Mouse (Mus musculus): ENCODE data around the gene Car8. TPM values are rescaled to one million over a fixed set of nuclear protein-coding genes. Genes with fewer than 3 reads are reported as not detected.
A peak's percentile ranks its signal among the peaks of the same experiment; 100 is the strongest.
"Not testable (repeated sequence)": the region's sequence is repeated elsewhere in the genome, so short reads cannot be mapped to it uniquely, and the experiment has no call there.

The Car8 gene
- polyA plus RNA-seq, 1 experiment from 2014 or later: 14.0 TPM

DNA sequence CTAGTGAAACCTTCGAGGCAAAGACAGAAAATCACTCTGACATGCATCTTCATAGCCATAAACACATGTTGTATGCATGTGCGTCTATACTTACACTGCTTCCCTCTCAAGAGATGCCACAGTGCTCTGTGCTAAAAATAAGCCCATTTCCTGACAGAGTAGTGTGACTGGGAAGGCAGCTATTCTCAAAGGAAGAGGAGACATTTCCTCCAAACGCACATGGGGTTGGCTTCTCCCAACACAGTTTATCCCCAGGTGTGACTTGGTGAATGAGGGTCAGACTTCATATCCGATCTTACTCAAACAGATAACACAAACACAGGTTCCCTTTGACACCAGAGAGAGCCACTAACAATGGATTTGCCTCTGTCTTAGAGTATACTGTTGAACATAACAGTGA, 58.3 kb downstream of the Car8 start:
- 77% methylated on average over 4 of the region's 4 CpGs for WGBS
- ATAC-seq: no peak

DNA sequence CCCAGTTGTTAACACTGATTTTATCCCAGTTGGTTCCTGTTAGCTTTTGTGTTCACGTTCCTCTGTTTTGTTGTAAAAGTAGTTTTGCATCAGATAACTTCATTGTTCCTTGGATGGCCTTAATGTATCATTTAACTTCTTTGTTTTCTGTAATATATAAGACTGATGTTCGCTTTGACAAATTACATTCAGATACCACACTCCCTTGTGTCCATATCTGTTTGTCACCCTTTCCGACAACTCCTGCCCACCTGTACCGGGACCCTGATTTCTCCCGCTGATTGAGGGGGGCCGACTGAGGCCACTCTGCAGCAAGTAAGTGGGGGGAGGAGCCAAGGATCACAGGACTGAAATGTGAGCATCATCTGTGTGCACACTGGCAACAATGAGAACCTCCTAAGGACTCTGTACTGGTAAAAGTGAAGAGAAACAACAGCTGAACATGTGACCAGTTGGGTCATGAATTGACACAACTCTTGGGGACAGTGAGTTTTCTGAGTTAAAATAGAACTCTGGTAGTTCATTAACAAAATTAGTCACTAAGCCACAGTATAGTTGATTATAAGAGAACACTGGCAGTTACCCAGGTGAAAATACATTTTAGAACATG, 84.1 kb downstream of the Car8 start:
- Histone ChIP-seq H3K27ac (ENCODE audit: low read length) (no peak overlapping the region), H3K27me3 (ENCODE audit: control insufficient read depth, insufficient read depth, low read depth, low read length) (no peaks in the 10 kb centered on the region), H3K9ac (ENCODE audit: low read depth, low read length) (no peak overlapping the region), H3K4me2 (ENCODE audit: low read length) (no peak overlapping the region), H3K36me3 (ENCODE audit: control insufficient read depth, insufficient read depth, low read length) (no peaks in the 10 kb centered on the region), H3K9me3 (replicated peaks; ENCODE audit: control insufficient read depth, low read length, poor library complexity, severe bottlenecking) (no peaks in the 10 kb centered on the region), H3K4me1 (ENCODE audit: control insufficient read depth, insufficient read depth, low read length) (no peaks in the 10 kb centered on the region), H3K4me3 (ENCODE audit: low read depth, low read length) (no peak overlapping the region)
- ATAC-seq: no peak
- WGBS: 82% methylated on average over 6 of the region's 6 CpGs

More for the DNA sequence above, 58.3 kb downstream of the Car8 start:
- H3K9ac ChIP-seq (ENCODE audit: low read depth, low read length): no peak overlapping the region
- no peak overlapping the region for H3K4me2 ChIP-seq (ENCODE audit: low read length)
- no peak overlapping the region for H3K4me3 ChIP-seq (ENCODE audit: low read depth, low read length)
- no peaks in the 10 kb centered on the region for H3K27me3 ChIP-seq (ENCODE audit: control insufficient read depth, insufficient read depth, low read depth, low read length)
- no peak overlapping the region for H3K27ac ChIP-seq (ENCODE audit: low read length)
- no peaks in the 10 kb centered on the region for H3K36me3 ChIP-seq (ENCODE audit: control insufficient read depth, insufficient read depth, low read length)
- no peaks in the 10 kb centered on the region for H3K9me3 ChIP-seq (replicated peaks; ENCODE audit: control insufficient read depth, low read length, poor library complexity, severe bottlenecking)
- no peaks in the 10 kb centered on the region for H3K4me1 ChIP-seq (ENCODE audit: control insufficient read depth, insufficient read depth, low read length)

DNA sequence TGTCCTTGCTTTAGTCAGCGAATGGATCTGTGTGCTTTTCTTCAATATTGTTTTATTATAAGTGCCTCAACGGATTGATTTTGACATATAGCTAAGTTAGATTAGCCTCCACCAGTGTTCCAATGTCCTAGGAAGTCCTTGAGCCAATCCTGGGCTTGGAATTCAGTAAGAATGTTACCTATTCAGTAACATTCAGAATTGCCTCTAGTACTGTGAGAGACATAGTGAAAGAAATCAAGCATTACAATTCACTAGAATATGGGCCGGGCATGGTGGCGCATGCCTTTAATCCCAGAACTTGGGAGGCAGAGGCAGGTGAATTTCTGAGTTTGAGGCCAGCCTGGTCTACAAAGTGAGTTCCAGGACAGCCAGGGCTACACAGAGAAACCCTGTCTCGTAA, 84.9 kb downstream of the Car8 start:
- H3K4me2 ChIP-seq (ENCODE audit: low read length); H3K27ac ChIP-seq (ENCODE audit: low read length); H3K9ac ChIP-seq (ENCODE audit: low read depth, low read length); H3K4me3 ChIP-seq (ENCODE audit: low read depth, low read length); H3K36me3 ChIP-seq (ENCODE audit: control insufficient read depth, insufficient read depth, low read length); H3K27me3 ChIP-seq (ENCODE audit: control insufficient read depth, insufficient read depth, low read depth, low read length); H3K9me3 ChIP-seq (replicated peaks; ENCODE audit: control insufficient read depth, low read length, poor library complexity, severe bottlenecking); H3K4me1 ChIP-seq (ENCODE audit: control insufficient read depth, insufficient read depth, low read length); ATAC-seq: not testable (repeated sequence)
- 89% methylated on average over 5 of the region's 5 CpGs for WGBS

DNA sequence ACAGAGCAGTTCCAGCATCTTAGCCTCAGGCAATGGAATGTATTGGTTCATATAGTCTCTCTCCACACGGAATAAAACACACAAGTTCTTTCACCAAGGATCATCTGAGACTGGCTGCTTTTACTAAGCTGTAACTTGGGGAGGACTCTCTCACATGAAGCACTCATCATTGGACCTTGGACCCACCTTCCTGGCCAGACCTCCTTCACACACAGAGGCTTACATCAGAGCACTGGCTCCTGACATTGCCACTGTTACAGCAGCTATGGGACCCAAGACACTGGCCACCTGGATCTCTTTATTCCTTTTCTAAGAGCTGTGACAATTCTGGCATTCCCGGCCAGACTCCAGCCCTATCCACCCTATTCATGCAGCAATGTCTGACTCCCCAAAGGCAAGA, 101.4 kb downstream of the Car8 start:
- no peaks in the 10 kb centered on the region for H3K4me1 ChIP-seq (ENCODE audit: control insufficient read depth, insufficient read depth, low read length)
- H3K36me3 ChIP-seq (ENCODE audit: control insufficient read depth, insufficient read depth, low read length): no peaks in the 10 kb centered on the region
- H3K27ac ChIP-seq (ENCODE audit: low read length): no peak overlapping the region
- no peaks in the 10 kb centered on the region for H3K9me3 ChIP-seq (replicated peaks; ENCODE audit: control insufficient read depth, low read length, poor library complexity, severe bottlenecking)
- H3K4me3 ChIP-seq (ENCODE audit: low read depth, low read length): no peak overlapping the region
- no peaks in the 10 kb centered on the region for H3K27me3 ChIP-seq (ENCODE audit: control insufficient read depth, insufficient read depth, low read depth, low read length)
- H3K9ac ChIP-seq (ENCODE audit: low read depth, low read length): no peak overlapping the region
- 89% methylated on average over 2 of the region's 2 CpGs for WGBS
- no peak overlapping the region for H3K4me2 ChIP-seq (ENCODE audit: low read length)
- no peak for ATAC-seq

DNA sequence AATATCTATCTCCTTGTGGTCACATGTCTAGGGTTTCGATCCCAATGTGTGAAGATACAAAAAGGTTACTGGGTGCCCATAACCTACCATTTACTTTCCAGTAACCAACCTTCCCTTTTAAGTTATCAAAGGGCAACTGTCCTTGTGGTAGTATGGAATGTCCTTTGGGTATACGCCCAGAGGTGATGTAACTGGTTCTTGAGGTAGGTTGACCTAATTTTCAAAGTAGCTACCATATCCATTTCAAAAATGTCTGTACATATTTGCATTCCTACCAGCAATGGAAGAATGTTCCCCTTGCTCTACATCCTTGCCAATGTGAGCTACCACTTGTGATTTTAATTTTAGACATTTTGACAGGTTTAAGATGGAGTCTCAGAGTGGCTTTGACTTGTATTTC, 106.8 kb downstream of the Car8 start:
- WGBS: 96% methylated on average over 2 of the region's 2 CpGs
- Histone ChIP-seq H3K27ac (ENCODE audit: low read length) (no peak overlapping the region), H3K9me3 (replicated peaks; ENCODE audit: control insufficient read depth, low read length, poor library complexity, severe bottlenecking) (no peaks in the 10 kb centered on the region)

DNA sequence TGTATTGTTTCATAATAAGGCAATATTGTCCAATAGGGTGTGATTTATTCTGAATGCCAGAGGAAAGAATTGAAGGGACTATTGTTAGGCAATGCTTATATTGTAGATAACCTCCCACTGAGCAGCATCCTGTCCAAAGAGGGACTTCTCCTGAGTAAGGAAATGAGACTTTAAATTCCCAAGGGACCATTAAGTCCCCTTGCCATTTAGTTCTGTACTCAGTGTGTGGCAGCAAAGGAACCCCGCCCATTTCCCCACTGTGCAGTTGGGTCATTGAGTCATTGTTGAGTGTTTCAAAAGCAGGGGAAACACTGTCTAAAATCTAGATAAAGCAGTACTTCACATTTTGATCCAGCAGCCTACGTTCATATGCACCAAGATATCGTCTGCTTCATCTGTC, 125.3 kb downstream of the Car8 start:
- H3K4me3 ChIP-seq (ENCODE audit: low read depth, low read length): no peak overlapping the region
- H3K27ac ChIP-seq (ENCODE audit: low read length): no peak overlapping the region
- WGBS: 88% methylated on average over 3 of the region's 3 CpGs
- no peak overlapping the region for H3K9ac ChIP-seq (ENCODE audit: low read depth, low read length)
- no peak for ATAC-seq
- H3K4me1 ChIP-seq (ENCODE audit: control insufficient read depth, insufficient read depth, low read length): peaks cover 2% of the 10 kb centered on the region; the same call in 1 of the 2 replicates
- no peaks in the 10 kb centered on the region for H3K36me3 ChIP-seq (ENCODE audit: control insufficient read depth, insufficient read depth, low read length)
- H3K4me2 ChIP-seq (ENCODE audit: low read length): no peak overlapping the region
- H3K27me3 ChIP-seq (ENCODE audit: control insufficient read depth, insufficient read depth, low read depth, low read length): no peaks in the 10 kb centered on the region
- no peaks in the 10 kb centered on the region for H3K9me3 ChIP-seq (replicated peaks; ENCODE audit: control insufficient read depth, low read length, poor library complexity, severe bottlenecking)

More for the DNA sequence above, 106.8 kb downstream of the Car8 start:
- no peaks in the 10 kb centered on the region for H3K4me1 ChIP-seq (ENCODE audit: control insufficient read depth, insufficient read depth, low read length)
- H3K4me2 ChIP-seq (ENCODE audit: low read length): no peak overlapping the region
- no peaks in the 10 kb centered on the region for H3K27me3 ChIP-seq (ENCODE audit: control insufficient read depth, insufficient read depth, low read depth, low read length)
- ATAC-seq: no peak
- H3K4me3 ChIP-seq (ENCODE audit: low read depth, low read length): no peak overlapping the region
- no peak overlapping the region for H3K9ac ChIP-seq (ENCODE audit: low read depth, low read length)
- no peaks in the 10 kb centered on the region for H3K36me3 ChIP-seq (ENCODE audit: control insufficient read depth, insufficient read depth, low read length)

DNA sequence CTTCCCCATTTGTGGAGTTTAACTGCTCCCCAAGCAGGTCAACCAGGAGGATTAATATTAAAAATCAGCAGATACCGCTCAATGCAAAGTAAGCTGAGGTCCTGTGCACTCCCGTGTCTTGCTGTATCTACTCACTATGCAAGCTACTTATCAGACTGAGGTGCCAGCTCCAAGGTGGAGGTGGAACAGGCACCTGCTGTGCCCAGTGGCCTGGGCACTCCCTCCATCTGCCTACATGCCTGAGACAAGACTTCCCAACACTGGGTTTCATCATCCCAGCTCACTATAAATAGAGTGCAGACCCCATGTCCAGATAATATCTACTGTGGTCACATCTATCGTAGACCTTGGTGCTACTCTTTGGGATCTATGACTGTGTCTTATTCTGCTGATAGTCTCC, 127.0 kb downstream of the Car8 start:
- no peaks in the 10 kb centered on the region for H3K36me3 ChIP-seq (ENCODE audit: control insufficient read depth, insufficient read depth, low read length)
- no peak overlapping the region for H3K9ac ChIP-seq (ENCODE audit: low read depth, low read length)
- H3K27me3 ChIP-seq (ENCODE audit: control insufficient read depth, insufficient read depth, low read depth, low read length): no peaks in the 10 kb centered on the region
- no peak overlapping the region for H3K4me2 ChIP-seq (ENCODE audit: low read length)
- no peaks in the 10 kb centered on the region for H3K9me3 ChIP-seq (replicated peaks; ENCODE audit: control insufficient read depth, low read length, poor library complexity, severe bottlenecking)
- H3K4me1 ChIP-seq (ENCODE audit: control insufficient read depth, insufficient read depth, low read length): peaks cover 2% of the 10 kb centered on the region; the same call in 1 of the 2 replicates
- H3K4me3 ChIP-seq (ENCODE audit: low read depth, low read length): no peak overlapping the region
- 95% methylated on average over 3 of the region's 3 CpGs for WGBS
- H3K27ac ChIP-seq (ENCODE audit: low read length): no peak overlapping the region
- no peak for ATAC-seq

DNA sequence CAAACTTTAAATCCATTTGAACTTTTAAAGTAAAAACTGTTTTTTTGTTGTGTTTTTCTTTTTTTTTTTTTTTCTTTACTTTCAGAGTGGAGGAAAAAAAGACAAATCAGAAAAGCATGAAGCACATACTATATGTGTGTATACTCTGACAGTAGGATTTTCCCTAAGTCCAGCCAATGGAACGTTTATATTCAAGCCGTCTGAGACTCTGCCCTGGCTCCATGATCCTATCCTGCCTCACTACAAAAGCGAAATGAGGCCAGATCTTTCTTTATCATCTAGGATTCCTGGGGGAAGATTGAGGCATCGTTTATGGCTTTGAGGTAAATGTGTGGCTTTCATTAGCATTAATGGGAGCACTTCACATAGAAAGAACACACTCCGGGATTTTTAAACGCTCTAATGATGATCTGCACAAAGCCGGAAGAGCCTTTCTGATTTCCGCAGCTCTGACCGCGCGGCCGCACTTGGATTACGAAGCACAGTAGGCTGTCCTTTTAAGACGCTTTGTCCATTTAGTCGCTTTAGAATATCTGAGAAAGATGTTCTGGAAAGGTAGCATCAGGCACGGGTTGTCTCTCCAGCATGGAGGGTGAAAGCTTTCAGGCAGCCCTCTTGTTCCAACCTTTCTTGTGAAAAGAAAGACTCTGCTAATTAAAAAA, 128.8 kb downstream of the Car8 start:
- Histone ChIP-seq H3K27ac (ENCODE audit: low read length) (no peak overlapping the region), H3K27me3 (ENCODE audit: control insufficient read depth, insufficient read depth, low read depth, low read length) (no peaks in the 10 kb centered on the region), H3K4me2 (ENCODE audit: low read length) (peak overlapping the region; percentile 52), H3K4me1 (ENCODE audit: control insufficient read depth, insufficient read depth, low read length) (peaks cover 2% of the 10 kb centered on the region; the same call in 1 of the 2 replicates), H3K9me3 (replicated peaks; ENCODE audit: control insufficient read depth, low read length, poor library complexity, severe bottlenecking) (no peaks in the 10 kb centered on the region), H3K36me3 (ENCODE audit: control insufficient read depth, insufficient read depth, low read length) (no peaks in the 10 kb centered on the region), H3K4me3 (ENCODE audit: low read depth, low read length) (peak overlapping the region; percentile 20), H3K9ac (ENCODE audit: low read depth, low read length) (peak overlapping the region; percentile 10; the same call in 1 of the 2 replicates)
- ATAC-seq: peak; percentile 67; the same call in 1 of the 2 replicates
- 39% methylated on average over 16 of the region's 16 CpGs for WGBS

DNA sequence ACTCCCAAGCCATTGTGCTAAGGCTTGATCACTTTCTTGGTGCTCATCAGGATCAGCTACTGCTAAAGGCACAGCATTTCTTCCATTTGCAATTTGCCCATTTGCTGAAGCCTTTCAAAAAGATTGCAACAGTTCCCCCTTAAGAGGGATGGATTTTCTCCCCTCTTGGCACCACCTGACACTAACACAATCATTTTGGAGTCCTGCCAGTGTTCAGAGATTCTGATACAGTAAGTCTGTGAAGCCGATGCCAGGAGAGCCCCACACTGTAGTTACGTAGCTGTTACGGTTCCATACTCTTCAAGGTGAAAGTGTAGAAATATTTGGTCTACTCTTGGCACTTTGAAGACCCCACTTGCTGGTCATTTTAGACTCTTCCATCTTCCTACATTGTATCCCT, 137.4 kb downstream of the Car8 start:
- 61% methylated on average over 3 of the region's 3 CpGs for WGBS
- H3K36me3 ChIP-seq (ENCODE audit: control insufficient read depth, insufficient read depth, low read length): no peaks in the 10 kb centered on the region
- H3K27me3 ChIP-seq (ENCODE audit: control insufficient read depth, insufficient read depth, low read depth, low read length): no peaks in the 10 kb centered on the region
- no peak overlapping the region for H3K4me2 ChIP-seq (ENCODE audit: low read length)
- peaks cover 5% of the 10 kb centered on the region for H3K4me1 ChIP-seq (ENCODE audit: control insufficient read depth, insufficient read depth, low read length)
- no peak overlapping the region for H3K9ac ChIP-seq (ENCODE audit: low read depth, low read length)
- no peak overlapping the region for H3K27ac ChIP-seq (ENCODE audit: low read length)
- H3K4me3 ChIP-seq (ENCODE audit: low read depth, low read length): no peak overlapping the region
- no peaks in the 10 kb centered on the region for H3K9me3 ChIP-seq (replicated peaks; ENCODE audit: control insufficient read depth, low read length, poor library complexity, severe bottlenecking)
- ATAC-seq: no peak

All from midbrain, embryonic 16.5 days (tissue).